Mouse (Mus musculus) lung, embryonic 14.5 days (tissue): ENCODE measurements around the gene Srebf1. TPM values are rescaled to one million over a fixed set of nuclear protein-coding genes. Genes with fewer than 3 reads are reported as not detected.

Source experiments
- ATAC-seq: fragments of 200-750 bp; cut with Nextera tagmentation; 2 replicates; pipeline ENCODE4 v1.8.0; 2017; ENCODE audit warnings: mild to moderate bottlenecking, moderate TSS enrichment, moderate library complexity; ENCODE audit not compliant: insufficient read depth
- DNase-seq: peaks from one replicate; pipeline ENCODE4 v3.0.0-alpha.2; 2015
- H3K27ac ChIP-seq: fragments of 300-500 bp; sonication (generic); 2 replicates; pipeline ENCODE4 v1.5.1; 2014; ENCODE audit warnings: low read depth, mild to moderate bottlenecking, moderate library complexity
- H3K27me3 ChIP-seq: fragments of 300-500 bp; sonication (generic); 2 replicates; pipeline ENCODE4 v1.6.1; 2014; ENCODE audit warnings: low read length, control low read depth; ENCODE audit not compliant: insufficient read depth
- H3K36me3 ChIP-seq: fragments of 300-500 bp; sonication (generic); 2 replicates; pipeline ENCODE4 v1.6.1; 2014; ENCODE audit warnings: control low read depth; ENCODE audit not compliant: insufficient read depth
- H3K4me1 ChIP-seq: fragments of 300-500 bp; sonication (generic); 2 replicates; pipeline ENCODE4 v1.6.1; 2014; ENCODE audit warnings: antibody characterized with exemption, control low read depth; ENCODE audit not compliant: insufficient read depth
- H3K4me2 ChIP-seq: fragments of 300-500 bp; sonication (generic); 2 replicates; pipeline ENCODE4 v1.6.1; 2014; ENCODE audit warnings: mild to moderate bottlenecking
- H3K4me3 ChIP-seq: fragments of 300-500 bp; sonication (generic); 2 replicates; pipeline ENCODE4 v1.5.1; 2014; ENCODE audit warnings: low read depth, low read length
- H3K9ac ChIP-seq: fragments of 300-500 bp; sonication (generic); 2 replicates; pipeline ENCODE4 v1.6.1; 2014
- H3K9me3 ChIP-seq: fragments of 300-500 bp; sonication (generic); 2 replicates; pipeline ENCODE4 v1.6.1; 2016; ENCODE audit warnings: low read depth, low read length, control low read depth
- CTCF ChIP-seq: IDR thresholded peaks from 2 replicates; pipeline ENCODE4 v1.5.1; 2016; ENCODE audit warnings: antibody characterized with exemption, low read depth
- WGBS: fragments of 180-500 bp; shearing (Covaris S2); extraction: QIAGEN DNeasy Blood & Tissue Kit; methylation state at CpG from one replicate; pipeline ENCODE4 v1.1.7; 2014; 5-methylcytosine and 5-hydroxymethylcytosine counted together
- polyA plus RNA-seq: library from polyadenylated mRNA; unstranded; fragments of >200 nt; fragmentation: Nextera tagmentation; extraction: Ambion mirVana; gene quantifications from 2 replicates; pipeline ENCODE4 v1.2.1, GENCODE M21; 2014

The Srebf1 gene
- polyA plus RNA-seq, 1 experiment from 2014 or later: 73.9 TPM

GRCm38 (mm10) chr11:60256713-60257112, 34.3 kb upstream of the Srebf1 start:
- Histone ChIP-seq H3K9me3 (no peaks in the 10 kb centered on the region), H3K36me3 (peaks cover 19% of the 10 kb centered on the region), H3K4me2 (no peak overlapping the region), H3K27me3 (no peaks in the 10 kb centered on the region), H3K4me3 (no peak overlapping the region), H3K9ac (no peak overlapping the region), H3K27ac (0 out of 2 replicates have a peak overlapping the region, but pooled peaks have one; percentile 16), H3K4me1 (peaks cover 7% of the 10 kb centered on the region; the same call in 1 of the 2 replicates)
- ATAC-seq (peak; percentile 55; the same call in 1 of the 2 replicates), DNase-seq (no peak)
- WGBS: 71% methylated on average over 9 of the region's 9 CpGs
- TF ChIP-seq CTCF: no peak

GRCm38 (mm10) chr11:60256176-60256681, 33.8 kb upstream of the Srebf1 start:
- Histone ChIP-seq H3K27me3 (no peaks in the 10 kb centered on the region), H3K9me3 (no peaks in the 10 kb centered on the region), H3K36me3 (peaks cover 19% of the 10 kb centered on the region), H3K4me3 (no peak overlapping the region), H3K4me2 (no peak overlapping the region), H3K4me1 (peaks cover 7% of the 10 kb centered on the region; the same call in 1 of the 2 replicates), H3K9ac (no peak overlapping the region), H3K27ac (peak overlapping the region; percentile 16; the same call in 1 of the 2 replicates)
- ATAC-seq (peak; percentile 57), DNase-seq (peak; percentile 64)
- 44% methylated on average over 6 of the region's 6 CpGs for WGBS
- no peak for TF ChIP-seq CTCF

GRCm38 (mm10) chr11:60255639-60256038, 33.3 kb upstream of the Srebf1 start:
- no peak overlapping the region for H3K4me3 ChIP-seq
- H3K36me3 ChIP-seq: peaks cover 15% of the 10 kb centered on the region
- no peaks in the 10 kb centered on the region for H3K27me3 ChIP-seq
- peaks cover 7% of the 10 kb centered on the region; the same call in 1 of the 2 replicates for H3K4me1 ChIP-seq
- no peak overlapping the region for H3K9ac ChIP-seq
- ATAC-seq (no peak), DNase-seq (no peak)
- no peak overlapping the region for H3K4me2 ChIP-seq
- no peak for TF ChIP-seq CTCF
- H3K27ac ChIP-seq: no peak overlapping the region; the same call in 1 of the 2 replicates
- no peaks in the 10 kb centered on the region for H3K9me3 ChIP-seq
- WGBS: 82% methylated on average over 3 of the region's 3 CpGs

GRCm38 (mm10) chr11:60255181-60255580, 32.8 kb upstream of the Srebf1 start:
- Histone ChIP-seq H3K9me3 (no peaks in the 10 kb centered on the region), H3K4me2 (no peak overlapping the region), H3K36me3 (peaks cover 15% of the 10 kb centered on the region; the same call in 1 of the 2 replicates), H3K4me1 (peaks cover 7% of the 10 kb centered on the region; the same call in 1 of the 2 replicates), H3K27ac (no peak overlapping the region), H3K27me3 (no peaks in the 10 kb centered on the region), H3K4me3 (no peak overlapping the region), H3K9ac (no peak overlapping the region)
- DNase-seq (no peak), ATAC-seq (no peak)
- WGBS: 89% methylated on average over 3 of the region's 3 CpGs
- TF ChIP-seq CTCF: no peak

GRCm38 (mm10) chr11:60254308-60254707, 31.9 kb upstream of the Srebf1 start:
- H3K4me2 ChIP-seq: no peak overlapping the region
- H3K27me3 ChIP-seq: no peaks in the 10 kb centered on the region
- H3K9ac ChIP-seq: no peak overlapping the region
- H3K9me3 ChIP-seq: no peaks in the 10 kb centered on the region
- WGBS: 80% methylated on average over 5 of the region's 5 CpGs
- H3K4me3 ChIP-seq: no peak overlapping the region
- no peak for TF ChIP-seq CTCF
- ATAC-seq (no peak), DNase-seq (no peak)
- peaks cover 7% of the 10 kb centered on the region; the same call in 1 of the 2 replicates for H3K4me1 ChIP-seq
- H3K27ac ChIP-seq: no peak overlapping the region
- peaks cover 15% of the 10 kb centered on the region; the same call in 1 of the 2 replicates for H3K36me3 ChIP-seq

GRCm38 (mm10) chr11:60253546-60253945, 31.2 kb upstream of the Srebf1 start:
- no peak overlapping the region for H3K9ac ChIP-seq
- no peak for DNase-seq
- H3K4me3 ChIP-seq: no peak overlapping the region
- ATAC-seq: no peak
- no peaks in the 10 kb centered on the region for H3K9me3 ChIP-seq
- H3K27ac ChIP-seq: peak overlapping the region; percentile 1; the same call in 1 of the 2 replicates
- WGBS: 76% methylated on average over 2 of the region's 2 CpGs
- H3K36me3 ChIP-seq: peaks cover 11% of the 10 kb centered on the region; the same call in 1 of the 2 replicates
- peaks cover 7% of the 10 kb centered on the region; the same call in 1 of the 2 replicates for H3K4me1 ChIP-seq
- no peak overlapping the region for H3K4me2 ChIP-seq
- H3K27me3 ChIP-seq: no peaks in the 10 kb centered on the region
- no peak for TF ChIP-seq CTCF

- H3K9ac ChIP-seq: no peak overlapping the region
- no peak overlapping the region for H3K4me3 ChIP-seq
- H3K27ac ChIP-seq: peak overlapping the region; percentile 65
- H3K27me3 ChIP-seq: no peaks in the 10 kb centered on the region
- ATAC-seq (0 out of 2 replicates have a peak, but pooled peaks have one; percentile 36), DNase-seq (peak; percentile 86)
- H3K4me2 ChIP-seq: no peak overlapping the region
- H3K36me3 ChIP-seq: 0 out of 2 replicates have a peak, but pooled peaks cover 5% of the 10 kb centered on the region
- no peaks in the 10 kb centered on the region for H3K9me3 ChIP-seq
- H3K4me1 ChIP-seq: peaks cover 4% of the 10 kb centered on the region; the same call in 1 of the 2 replicates
- 48% methylated on average over 6 of the region's 6 CpGs for WGBS
- peak; percentile 77 for TF ChIP-seq CTCF
Measured at GRCm38 (mm10) chr11:60250971-60251643, 28.7 kb upstream of the Srebf1 start.
